Mouse (Mus musculus) cerebellum, adult 11 months (tissue): Measurements from ENCODE around the gene Tnfrsf13c.
A peak's percentile ranks its signal among the peaks of the same experiment; 100 is the strongest.

Experiments used
- DNase-seq: peaks from one replicate; pipeline ENCODE4 v3.0.0; 2022

Gene Tnfrsf13c

GRCm38 (mm10) chr15:82177743-82178290 lies 46.4 kb downstream of the Tnfrsf13c start:
- DNase-seq: no peak

GRCm38 (mm10) chr15:82175091-82175490 lies 49.1 kb downstream of the Tnfrsf13c start:
- DNase-seq: no peak

- peak; percentile 64 for DNase-seq
Measured at GRCm38 (mm10) chr15:82172648-82173047, 51.5 kb downstream of the Tnfrsf13c start.
